Mouse (Mus musculus) cerebellum, adult 2 months (tissue): ENCODE results near the gene Dact3. TPM values are rescaled to one million over a fixed set of nuclear protein-coding genes. Genes with fewer than 3 reads are reported as not detected.

ENCODE experiments used
- DNase-seq, 2 experiments: peaks; one replicate each; pipeline ENCODE4 v3.0.0; 2021
- H3K27ac ChIP-seq: fragments of 200-500 bp; 2 replicates; pipeline ENCODE4 v1.5.1; 2012; ENCODE audit warnings: low read length, control low read depth, inconsistent platforms; ENCODE audit not compliant: insufficient read depth
- H3K27me3 ChIP-seq: fragments of 200-500 bp; 2 replicates; pipeline ENCODE4 v1.6.1; 2012; ENCODE audit warnings: inconsistent platforms, mild to moderate bottlenecking, low read length, moderate library complexity; ENCODE audit not compliant: control insufficient read depth, insufficient read depth
- H3K4me1 ChIP-seq: fragments of 200-500 bp; 2 replicates; pipeline ENCODE4 v1.6.1; 2011; ENCODE audit warnings: low read length; ENCODE audit not compliant: control insufficient read depth, insufficient read depth
- H3K4me3 ChIP-seq: fragments of 200-500 bp; replicated peaks from 2 replicates; pipeline ENCODE3; 2011; ENCODE audit warnings: mild to moderate bottlenecking, low read depth, low read length, control low read depth; ENCODE audit not compliant: insufficient read depth
- CTCF ChIP-seq: fragments of 200-500 bp; IDR thresholded peaks from 2 replicates; pipeline ENCODE4 v1.5.1; 2011; ENCODE audit warnings: low read depth, mild to moderate bottlenecking, control low read depth, low read length, moderate library complexity, borderline replicate concordance; ENCODE audit not compliant: insufficient read depth
- POLR2A ChIP-seq: fragments of 200-500 bp; IDR thresholded peaks from 2 replicates; pipeline ENCODE4 v1.6.1; 2011; ENCODE audit warnings: low read length, control low read depth, borderline replicate concordance; ENCODE audit not compliant: insufficient read depth
- WGBS: fragments of 180-500 bp; shearing (Covaris S2); methylation state at CpG from one replicate; pipeline ENCODE4 v1.1.7; 2018; 5-methylcytosine and 5-hydroxymethylcytosine counted together
- polyA plus RNA-seq: library from polyadenylated mRNA; depleted of rRNA; stranded (reverse); fragments of >200 nt; gene quantifications from 2 replicates; pipeline ENCODE4 v1.2.3, GENCODE M21; 2012

Gene Dact3
- polyA plus RNA-seq, 1 experiment: 68.2 TPM

DNA sequence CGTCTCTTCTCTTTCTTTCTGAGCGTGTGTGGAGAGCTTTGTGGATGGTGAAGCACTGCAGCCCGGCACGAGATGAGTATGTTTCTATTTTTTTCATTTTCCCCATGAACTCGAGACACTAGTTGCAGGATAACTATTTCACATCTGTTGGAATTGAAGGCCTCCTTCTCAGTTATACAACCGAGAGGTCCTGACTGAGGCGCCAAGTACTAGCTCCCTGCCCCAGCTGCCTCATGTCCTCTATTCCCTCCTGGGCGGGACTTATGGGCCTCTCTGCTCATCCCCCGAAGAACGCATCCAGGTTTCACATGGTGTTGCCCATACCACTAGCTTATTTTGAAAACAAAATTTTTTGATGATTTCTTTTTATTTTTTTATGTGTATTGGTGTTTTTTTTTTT lies 20.4 kb downstream of the Dact3 start:
- TF ChIP-seq POLR2A (no peak), CTCF (no peak)
- Histone ChIP-seq H3K4me1 (peaks cover 3% of the 10 kb centered on the region; the same call in 1 of the 2 replicates), H3K4me3 (no peak overlapping the region), H3K27ac (no peak overlapping the region), H3K27me3 (no peaks in the 10 kb centered on the region)
- no peak for DNase-seq
- WGBS: 38% methylated on average over 10 of the region's 10 CpGs

DNA sequence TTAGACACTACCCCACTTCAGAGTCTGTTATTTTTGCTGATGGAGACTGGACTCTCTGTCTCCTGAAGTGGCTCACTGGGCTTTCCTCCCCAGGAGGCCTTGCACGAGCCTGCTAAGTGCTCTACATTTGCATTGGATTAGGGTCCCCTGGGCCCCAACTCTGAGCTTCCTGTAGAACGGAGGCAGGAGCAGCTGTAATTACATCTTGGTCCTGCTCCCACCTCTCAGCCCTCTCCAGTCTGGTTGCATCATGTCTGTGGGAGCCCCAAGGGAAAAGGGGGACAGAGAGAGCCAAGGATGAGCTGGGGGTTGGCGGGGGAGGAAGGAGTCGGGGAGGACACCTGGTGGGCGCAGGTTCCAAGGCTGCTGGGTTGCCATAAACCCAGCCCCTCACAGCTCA lies 25.4 kb downstream of the Dact3 start:
- H3K27ac ChIP-seq: no peak overlapping the region
- TF ChIP-seq POLR2A (no peak), CTCF (no peak)
- H3K27me3 ChIP-seq: no peaks in the 10 kb centered on the region
- no peak for DNase-seq
- 40% methylated on average over 5 of the region's 5 CpGs for WGBS
- no peaks in the 10 kb centered on the region for H3K4me1 ChIP-seq
- H3K4me3 ChIP-seq: no peak overlapping the region

DNA sequence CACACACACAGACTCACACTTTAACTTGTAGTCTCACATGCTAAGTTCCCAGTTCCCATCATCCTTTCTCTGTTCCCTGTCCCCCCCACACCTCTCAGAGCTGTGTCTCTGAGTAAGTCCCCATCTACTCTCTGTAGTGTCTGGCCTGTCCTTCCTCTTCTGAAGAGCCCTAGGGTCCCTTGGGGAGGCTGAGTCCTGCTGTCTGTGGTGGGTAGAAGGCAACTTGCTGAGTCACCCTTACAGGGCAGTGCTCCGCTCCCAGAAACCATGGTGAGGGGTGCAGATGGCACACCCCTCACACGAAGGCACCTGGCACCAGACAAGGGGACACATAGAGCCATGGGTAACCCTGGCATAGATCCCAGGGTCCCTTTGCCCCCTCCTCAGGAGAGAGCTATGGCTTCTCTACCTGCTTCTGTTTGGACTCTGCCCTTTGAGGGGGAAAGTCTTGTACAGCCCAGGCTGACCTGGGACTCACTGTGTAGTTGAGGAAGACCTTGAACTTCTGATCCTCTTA lies 28.4 kb downstream of the Dact3 start:
- Histone ChIP-seq H3K27ac (no peak overlapping the region), H3K27me3 (no peaks in the 10 kb centered on the region), H3K4me1 (no peaks in the 10 kb centered on the region), H3K4me3 (no peak overlapping the region)
- WGBS: 54% methylated on average over 2 of the region's 2 CpGs
- TF ChIP-seq CTCF (no peak), POLR2A (no peak)
- DNase-seq: no peak

DNA sequence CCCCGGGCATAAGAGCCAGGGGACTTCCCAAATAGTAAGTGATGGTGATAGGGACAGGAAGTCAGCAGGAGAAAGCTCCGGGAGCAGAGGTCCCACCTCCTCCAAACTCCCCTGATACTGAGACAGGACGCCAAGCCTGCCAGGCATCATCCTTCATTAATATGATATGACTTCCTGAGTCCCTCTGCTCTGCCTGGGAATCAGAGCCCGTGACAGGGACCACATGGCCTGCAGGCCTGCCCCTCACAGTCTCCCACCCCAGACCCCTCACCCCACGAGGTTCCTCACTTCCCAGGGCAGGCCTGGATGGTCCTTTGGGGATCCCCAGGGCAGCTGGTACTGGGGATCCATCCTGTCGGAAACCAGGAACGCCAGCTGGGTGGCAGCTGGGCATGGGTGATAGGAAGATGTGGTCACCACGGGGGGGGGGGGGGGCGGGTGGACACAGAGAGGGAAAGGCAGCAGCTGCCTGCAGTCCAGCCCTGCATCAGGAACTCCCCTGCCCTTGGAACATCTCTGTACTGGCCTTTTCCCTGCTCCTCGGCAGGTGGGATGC lies 29.1 kb downstream of the Dact3 start:
- Histone ChIP-seq H3K27me3 (no peaks in the 10 kb centered on the region), H3K27ac (no peak overlapping the region), H3K4me3 (no peak overlapping the region), H3K4me1 (no peaks in the 10 kb centered on the region)
- TF ChIP-seq CTCF (no peak), POLR2A (no peak)
- no peak for DNase-seq
- 37% methylated on average over 10 of the region's 10 CpGs for WGBS

DNA sequence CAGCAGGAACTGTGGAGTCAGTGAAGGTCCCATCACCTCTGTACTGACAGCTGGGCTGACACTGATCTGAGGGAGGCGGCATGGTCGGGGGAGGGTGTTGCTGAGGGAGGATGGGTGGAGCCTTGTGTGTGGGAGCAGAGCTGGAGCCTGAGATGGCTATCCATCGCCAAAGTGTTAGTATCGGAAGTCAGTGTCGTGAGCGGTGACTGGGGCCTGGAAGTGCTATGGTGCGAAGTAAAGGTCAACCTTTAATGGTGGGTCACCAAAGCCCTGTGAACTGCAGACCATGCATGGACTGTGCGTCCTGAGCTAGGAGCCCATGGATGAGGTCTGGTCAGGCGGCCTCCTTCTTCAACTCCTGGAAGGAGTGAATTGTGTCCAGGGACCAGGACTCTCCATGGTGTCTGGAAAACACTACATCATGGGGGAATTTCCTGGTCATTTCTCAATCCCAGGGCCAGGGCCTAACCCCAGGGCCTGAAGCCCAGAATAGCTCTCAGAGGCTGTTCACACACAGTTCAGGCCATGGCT lies 30.4 kb downstream of the Dact3 start:
- Histone ChIP-seq H3K4me3 (no peak overlapping the region), H3K4me1 (0 out of 2 replicates have a peak, but pooled peaks cover 2% of the 10 kb centered on the region), H3K27me3 (no peaks in the 10 kb centered on the region), H3K27ac (no peak overlapping the region)
- TF ChIP-seq CTCF: no peak
- no peak for TF ChIP-seq POLR2A
- DNase-seq: no peak
- WGBS: 79% methylated on average over 9 of the region's 9 CpGs

DNA sequence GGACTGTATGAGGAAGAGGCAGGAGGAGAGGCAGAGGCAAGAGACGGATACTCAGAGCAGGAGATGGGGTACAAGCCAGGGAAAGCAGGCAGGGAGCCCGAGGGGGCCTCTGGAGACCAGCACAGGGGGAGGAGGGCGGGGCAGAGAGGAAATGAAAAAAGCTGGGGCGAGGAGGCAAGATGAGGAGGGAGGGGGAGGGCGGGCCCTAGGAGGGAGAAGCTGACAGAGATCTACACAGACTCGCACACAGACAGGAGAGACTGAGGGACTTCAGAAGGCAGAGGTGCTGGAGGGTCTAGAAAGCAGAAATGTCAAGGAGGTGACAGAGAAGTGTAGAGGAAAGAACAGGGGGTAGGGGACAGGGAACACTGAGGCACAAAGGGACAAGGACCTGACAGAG lies 31.2 kb downstream of the Dact3 start, which contains the start of gene Ptgir:
TSS of gene Ptgir (plus strand) at position 210 of the 400 bp plus-strand sequence.
- H3K27me3 ChIP-seq: no peaks in the 10 kb centered on the region
- 0 out of 2 replicates have a peak, but pooled peaks cover 2% of the 10 kb centered on the region for H3K4me1 ChIP-seq
- no peak within 1 kb of the TSS for H3K27ac ChIP-seq
- H3K4me3 ChIP-seq: no peak within 1 kb of the TSS
- TF ChIP-seq CTCF (no peak), POLR2A (no peak)
- WGBS: 38% methylated on average over 6 of the region's 6 CpGs
- no peak for DNase-seq

DNA sequence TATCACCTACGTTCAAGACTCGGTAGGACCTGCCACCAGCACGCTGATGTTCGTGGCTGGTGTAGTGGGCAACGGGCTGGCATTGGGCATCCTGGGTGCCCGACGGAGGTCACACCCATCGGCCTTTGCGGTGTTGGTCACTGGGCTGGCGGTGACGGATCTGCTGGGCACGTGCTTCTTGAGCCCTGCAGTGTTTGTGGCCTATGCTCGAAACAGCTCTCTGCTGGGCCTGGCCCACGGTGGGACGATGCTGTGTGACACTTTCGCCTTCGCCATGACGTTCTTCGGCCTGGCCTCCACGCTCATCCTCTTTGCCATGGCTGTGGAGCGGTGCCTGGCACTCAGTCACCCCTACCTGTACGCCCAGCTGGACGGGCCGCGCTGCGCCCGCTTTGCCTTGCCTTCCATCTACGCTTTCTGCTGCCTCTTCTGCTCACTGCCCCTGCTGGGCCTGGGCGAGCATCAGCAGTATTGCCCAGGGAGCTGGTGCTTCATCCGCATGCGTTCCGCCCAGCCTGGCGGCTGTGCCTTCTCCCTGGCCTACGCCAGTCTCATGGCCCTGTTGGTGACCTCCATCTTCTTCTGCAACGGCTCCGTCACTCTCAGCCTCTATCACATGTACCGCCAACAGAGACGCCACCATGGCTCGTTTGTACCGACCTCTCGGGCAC lies 31.9 kb downstream of the Dact3 start:
- WGBS: 90% methylated on average over 41 of the region's 41 CpGs
- TF ChIP-seq CTCF (no peak), POLR2A (no peak)
- no peak for DNase-seq
- Histone ChIP-seq H3K27me3 (no peaks in the 10 kb centered on the region), H3K4me1 (0 out of 2 replicates have a peak, but pooled peaks cover 2% of the 10 kb centered on the region), H3K27ac (no peak overlapping the region), H3K4me3 (no peak overlapping the region)
